ENCODE assay signal across 27 mouse cellular contexts in the genomic region with DNA sequence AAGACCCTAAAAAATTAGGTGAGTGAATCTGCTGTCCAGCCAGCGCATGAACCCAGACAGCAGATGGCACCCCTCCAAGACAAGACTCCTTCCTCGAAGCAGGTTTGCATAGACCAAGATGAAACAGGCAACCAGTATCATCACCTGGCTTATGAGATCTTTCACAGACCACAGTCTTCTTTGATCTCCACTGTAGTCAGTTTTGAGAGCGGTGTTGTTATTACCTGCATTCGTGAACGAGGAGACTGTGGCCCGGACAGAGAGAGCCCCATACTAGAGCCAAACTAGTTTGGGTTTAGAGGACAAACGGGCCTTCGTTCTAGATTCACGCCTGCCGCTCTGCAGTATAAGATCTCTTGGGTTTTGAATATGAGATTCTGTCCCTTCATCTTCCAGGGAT. TPM values are rescaled to one million over a fixed set of nuclear protein-coding genes. Genes with fewer than 3 reads are reported as not detected.
"Had no signal": no experiment of that assay in that cellular context is flagged by ENCODE, and none has a peak within 500 bp of the region (broad histone marks: within the 10 kb centered on the region; RNA-seq: fewer than 3 reads in every experiment).

No protein-coding gene starts in this region.

- ATAC-seq: liver, embryonic 12.5 days had no signal

- H3K27me3 ChIP-seq: liver, embryonic 12.5 days; liver, embryonic 15.5 days; lung, embryonic 15.5 days; megakaryocyte, embryonic 14.5 days; neural tube, embryonic 12.5 days; neural tube, embryonic 15.5 days had no signal

- H3K4me2 ChIP-seq: limb, embryonic 13.5 days; liver, embryonic 12.5 days; liver, embryonic 15.5 days; lung, embryonic 15.5 days; midbrain, embryonic 11.5 days; neural tube, embryonic 12.5 days; neural tube, embryonic 15.5 days had no signal

- H3K9ac ChIP-seq: limb, embryonic 13.5 days; liver, embryonic 12.5 days; liver, embryonic 15.5 days; lung, embryonic 15.5 days; neural tube, embryonic 12.5 days; neural tube, embryonic 15.5 days had no signal

- H3K36me3 ChIP-seq: limb, embryonic 10.5 days; limb, embryonic 13.5 days; liver, embryonic 12.5 days; liver, embryonic 15.5 days; lung, embryonic 15.5 days; neural tube, embryonic 12.5 days; neural tube, embryonic 15.5 days had no signal

- H3K9me3 ChIP-seq: limb, embryonic 10.5 days; limb, embryonic 13.5 days; liver, embryonic 12.5 days; liver, embryonic 15.5 days; lung, embryonic 15.5 days; neural tube, embryonic 12.5 days; neural tube, embryonic 15.5 days had no signal

- H3K27ac ChIP-seq: layer of hippocampus, adult 2 months; limb, embryonic 10.5 days; limb, embryonic 13.5 days; liver, embryonic 12.5 days; liver, embryonic 15.5 days; lung, embryonic 15.5 days; neural tube, embryonic 12.5 days; neural tube, embryonic 15.5 days; stomach, postnatal 0 days had no signal

- H3K4me3 ChIP-seq: layer of hippocampus, adult 2 months; limb, embryonic 10.5 days; limb, embryonic 13.5 days; liver, embryonic 12.5 days; liver, embryonic 15.5 days; lung, embryonic 15.5 days; megakaryocyte, embryonic 14.5 days; neural tube, embryonic 12.5 days; neural tube, embryonic 15.5 days had no signal

- H3K4me1 ChIP-seq: liver, embryonic 12.5 days; liver, embryonic 15.5 days; megakaryocyte, embryonic 14.5 days had no signal

- DNase-seq: kidney, adult 9 months; kidney, postnatal 14 days; layer of hippocampus, adult 9-11 months; liver; lung, adult 18-20 months; lung, postnatal 10 days; lung, postnatal 36 days; right cerebral cortex, adult 18-20 months; right cerebral cortex, postnatal 14 days; right cerebral cortex, postnatal 4 days; thymus, adult 2 months; thymus, postnatal 14 days; thymus, postnatal 4 days had no signal

RNA-seq across cellular contexts. Expression of a gene that starts 26.9 kb away (rescaled TPM):
- polyA plus RNA-seq: kidney, embryonic 16.5 days; large intestine, adult 2 months; limb, embryonic 10.5 days; limb, embryonic 13.5 days; liver, embryonic 12.5 days; liver, embryonic 15.5 days; lung, embryonic 15.5 days; midbrain, embryonic 11.5 days; neural tube, embryonic 12.5 days; stomach, embryonic 14.5 days; stomach, postnatal 0 days; thymus, adult 2 months had no signal
